Comparison of ENCODE assay signal across 21 mouse cellular contexts in genomic region chr14:21674471-21674870, GRCm38 (mm10). TPM values are rescaled to one million over a fixed set of nuclear protein-coding genes. Genes with fewer than 3 reads are reported as not detected.
DNase-seq lines count a peak whose midpoint lies in the region; ATAC-seq and TF ChIP-seq lines count a peak whose summit lies in the region.
"Had no signal": no experiment of that assay in that cellular context is flagged by ENCODE, and none has a peak within 500 bp of the region (broad histone marks: within the 10 kb centered on the region; RNA-seq: fewer than 3 reads in every experiment).

No protein-coding gene starts in this region.

- H3K27ac ChIP-seq in forebrain, postnatal 0 days (ENCODE audit: low read depth, low read length), result no peak overlapping the region; the same call in 1 of the 2 replicates
- H3K27ac ChIP-seq in forebrain, embryonic 15.5 days (replicated peaks), result no peak overlapping the region
- H3K27ac ChIP-seq in layer of hippocampus, adult 2 months, result peak overlapping the region; percentile 43; the same call in 1 of the 2 replicates
- H3K27ac ChIP-seq in neural tube, embryonic 15.5 days (replicated peaks), result peak overlapping the region; percentile 35
- no peak overlapping the region for H3K27ac ChIP-seq in stomach, postnatal 0 days (replicated peaks)
- H3K27ac ChIP-seq: hindbrain, embryonic 15.5 days; liver, embryonic 13.5 days; midbrain, embryonic 10.5 days had no signal

- no peak overlapping the region for H3K4me2 ChIP-seq in forebrain, postnatal 0 days (ENCODE audit: low read depth)
- H3K4me2 ChIP-seq in forebrain, embryonic 15.5 days (replicated peaks), result no peak overlapping the region
- no peak overlapping the region for H3K4me2 ChIP-seq in neural tube, embryonic 15.5 days
- no peak overlapping the region for H3K4me2 ChIP-seq in stomach, postnatal 0 days (replicated peaks; ENCODE audit: low read depth)
- H3K4me2 ChIP-seq: heart, embryonic 11.5 days; hindbrain, embryonic 15.5 days; liver, embryonic 13.5 days had no signal

- TF ChIP-seq EP300 in stomach, postnatal 0 days (optimal IDR thresholded peaks at IDR 0.05), result no peak

- no peak for DNase-seq in forebrain, postnatal 0 days
- DNase-seq in layer of hippocampus, adult 2 months (ENCODE audit: low spot score in 2 of 2), result no peak
- DNase-seq in layer of hippocampus, postnatal 36 days, result no peak
- DNase-seq in neural tube, embryonic 10.5 days (ENCODE audit: extremely low spot score, low spot score), result no peak
- DNase-seq in stomach, postnatal 0 days (ENCODE audit: low spot score), result no peak
- DNase-seq in layer of hippocampus, postnatal 10 days (ENCODE audit: low spot score in 2 of 2), result no peak
- DNase-seq: embryo, embryonic 11 days; kidney, adult 18-20 months; liver, embryonic 13.5 days; lung, postnatal 14 days; thymus, adult 2 months had no signal

- 47% methylated on average over 5 of the region's 5 CpGs for WGBS in forebrain, postnatal 0 days
- WGBS in forebrain, embryonic 15.5 days, result 46% methylated on average over 5 of the region's 5 CpGs
- 53% methylated on average over 5 of the region's 5 CpGs for WGBS in neural tube, embryonic 15.5 days
- WGBS in stomach, postnatal 0 days, result 47% methylated on average over 5 of the region's 5 CpGs

- H3K36me3 ChIP-seq in forebrain, postnatal 0 days (ENCODE audit: insufficient read depth), result peaks cover 13% of the 10 kb centered on the region
- H3K36me3 ChIP-seq in forebrain, embryonic 15.5 days, result peaks cover 9% of the 10 kb centered on the region
- peaks cover 12% of the 10 kb centered on the region for H3K36me3 ChIP-seq in neural tube, embryonic 15.5 days
- H3K36me3 ChIP-seq in stomach, postnatal 0 days (ENCODE audit: control insufficient read depth, insufficient read depth, low read length), result no peaks in the 10 kb centered on the region

- no peak for ATAC-seq in forebrain, postnatal 0 days
- no peak for ATAC-seq in forebrain, embryonic 15.5 days (replicated peaks)
- no peak for ATAC-seq in neural tube, embryonic 15.5 days (ENCODE audit: low FRiP score)
- no peak for ATAC-seq in stomach, postnatal 0 days (ENCODE audit: low FRiP score, low TSS enrichment)

- peak; percentile 39 for TF ChIP-seq CTCF in forebrain, postnatal 0 days (IDR thresholded peaks at IDR 0.05; ENCODE audit: low read depth)
- TF ChIP-seq CTCF in layer of hippocampus, adult 2 months (conservative IDR thresholded peaks at IDR 0.05), result peak; percentile 59
- TF ChIP-seq CTCF in stomach, postnatal 0 days (IDR thresholded peaks at IDR 0.05; ENCODE audit: low read depth), result peak; percentile 46

- no peaks in the 10 kb centered on the region for H3K9me3 ChIP-seq in forebrain, postnatal 0 days (ENCODE audit: low read length)
- H3K9me3 ChIP-seq in forebrain, embryonic 15.5 days, result no peaks in the 10 kb centered on the region
- H3K9me3 ChIP-seq in neural tube, embryonic 15.5 days (replicated peaks), result no peaks in the 10 kb centered on the region
- H3K9me3 ChIP-seq in stomach, postnatal 0 days (ENCODE audit: control insufficient read depth, low read length), result no peaks in the 10 kb centered on the region
- H3K9me3 ChIP-seq: hindbrain, embryonic 15.5 days; liver, embryonic 13.5 days; midbrain, embryonic 10.5 days had no signal

- H3K27me3 ChIP-seq in forebrain, postnatal 0 days (ENCODE audit: insufficient read depth, low read length), result no peaks in the 10 kb centered on the region
- H3K27me3 ChIP-seq in forebrain, embryonic 15.5 days, result no peaks in the 10 kb centered on the region
- no peaks in the 10 kb centered on the region for H3K27me3 ChIP-seq in neural tube, embryonic 15.5 days (replicated peaks)
- H3K27me3 ChIP-seq in stomach, postnatal 0 days (ENCODE audit: control insufficient read depth, insufficient read depth, low read length), result no peaks in the 10 kb centered on the region
- H3K27me3 ChIP-seq: hindbrain, embryonic 15.5 days; liver, embryonic 13.5 days had no signal

- no peak overlapping the region for H3K4me3 ChIP-seq in forebrain, postnatal 0 days (ENCODE audit: low read depth, low read length)
- no peak overlapping the region for H3K4me3 ChIP-seq in forebrain, embryonic 15.5 days
- no peak overlapping the region for H3K4me3 ChIP-seq in layer of hippocampus, adult 2 months
- H3K4me3 ChIP-seq in neural tube, embryonic 15.5 days (replicated peaks), result no peak overlapping the region
- no peak overlapping the region for H3K4me3 ChIP-seq in stomach, postnatal 0 days (ENCODE audit: low read depth, low read length)
- H3K4me3 ChIP-seq: hindbrain, embryonic 15.5 days; liver, embryonic 13.5 days; midbrain, embryonic 10.5 days; myocyte had no signal

- H3K4me1 ChIP-seq in forebrain, postnatal 0 days (ENCODE audit: insufficient read depth), result no peaks in the 10 kb centered on the region
- peaks cover 11% of the 10 kb centered on the region; the same call in 1 of the 2 replicates for H3K4me1 ChIP-seq in forebrain, embryonic 15.5 days
- H3K4me1 ChIP-seq in neural tube, embryonic 15.5 days, result peaks cover 17% of the 10 kb centered on the region
- 0 out of 2 replicates have a peak, but pooled peaks cover 1% of the 10 kb centered on the region for H3K4me1 ChIP-seq in stomach, postnatal 0 days (replicated peaks; ENCODE audit: control insufficient read depth, insufficient read depth)

- no peak overlapping the region for H3K9ac ChIP-seq in forebrain, postnatal 0 days
- no peak overlapping the region for H3K9ac ChIP-seq in forebrain, embryonic 15.5 days (replicated peaks)
- no peak overlapping the region for H3K9ac ChIP-seq in neural tube, embryonic 15.5 days (replicated peaks)
- H3K9ac ChIP-seq in stomach, postnatal 0 days (ENCODE audit: low read length), result no peak overlapping the region
- H3K9ac ChIP-seq: hindbrain, embryonic 15.5 days; liver, embryonic 13.5 days had no signal

RNA-seq across cellular contexts. Expression of gene Dupd1, which starts 39.9 kb away (rescaled TPM):
- 0.24 TPM in 1 of 2 replicates, not detected in the other for total RNA-seq in forebrain, postnatal 0 days (2014; rRNA removed)
- 0.33 and 0.35 TPM in 2 replicates for polyA plus RNA-seq in forebrain, postnatal 0 days (2015; fragmentation: Nextera tagmentation; extraction: Ambion mirVana)
- 0.22 TPM in 1 of 2 replicates, not detected in the other for polyA plus RNA-seq in forebrain, embryonic 15.5 days (2015; fragmentation: Nextera tagmentation; extraction: Ambion mirVana)
- under 1 TPM in 1 of 2 experiments, not detected in 1; 0.42 TPM for total RNA-seq in layer of hippocampus, adult 2 months (2021)
- total RNA-seq in layer of hippocampus, postnatal 36 days (2021), result under 1 TPM; 0.51 to 0.70 TPM
- polyA plus RNA-seq in neural tube, embryonic 15.5 days (2015; fragmentation: Nextera tagmentation; extraction: Ambion mirVana), result 0.15 and 0.22 TPM in 2 replicates
- not detected in 2 replicates for polyA plus RNA-seq in stomach, postnatal 0 days (2015; fragmentation: Nextera tagmentation; extraction: Ambion mirVana)
- total RNA-seq in layer of hippocampus, postnatal 10 days (2021), result under 1 TPM; 0.29 to 0.53 TPM
- total RNA-seq: heart, postnatal 25 days; left cerebral cortex, adult 8-10 months; MEL had no signal
- polyA plus RNA-seq: heart, embryonic 11.5 days; liver, embryonic 13.5 days; midbrain, embryonic 10.5 days; urinary bladder, adult 2 months had no signal

Comparison
In these comparisons a context has a peak if more than half of its experiments do, and no peak if none do; other contexts are left out.
1. H3K27ac ChIP-seq: peak in layer of hippocampus, adult 2 months (single experiment) and neural tube, embryonic 15.5 days (single experiment); none in forebrain, postnatal 0 days (single experiment), forebrain, embryonic 15.5 days (single experiment) and stomach, postnatal 0 days (single experiment).
2. Peak in every context shown above with its lines, with median percentiles within 50 percentile points of each other: CTCF ChIP-seq.